Mouse (Mus musculus): ENCODE measurements around the gene Arhgap23.

Arhgap23 gene

GRCm38 (mm10) chr11:97547957-97548706, 132.8 kb downstream of the Arhgap23 start:
- DNase-seq (ENCODE audit: extremely low read depth, low read depth): no peak

DNA sequence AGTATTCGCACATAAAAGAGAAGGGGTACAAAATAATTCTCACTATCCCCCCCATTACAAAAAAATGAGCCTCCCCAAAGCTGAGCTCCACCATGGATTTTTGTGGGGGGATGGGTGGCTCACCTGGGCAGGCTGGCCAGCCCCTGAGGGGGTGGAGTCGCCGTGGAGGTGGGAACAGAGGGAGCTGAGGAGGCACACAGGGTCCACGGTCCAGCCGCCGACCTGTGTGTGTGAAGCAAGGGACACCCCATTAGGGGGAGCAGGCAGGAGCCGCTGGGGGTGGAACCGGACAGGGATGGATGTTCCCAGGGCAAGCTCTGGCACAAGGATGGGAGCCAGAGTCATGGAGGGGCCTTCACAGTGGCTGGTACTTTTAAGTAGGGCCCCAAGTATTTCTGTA, 133.4 kb downstream of the Arhgap23 start:
- no peak for DNase-seq (ENCODE audit: extremely low read depth, low read depth)
